Mouse (Mus musculus): ENCODE data around the gene Vsig10.
"Not testable (repeated sequence)": the region's sequence is repeated elsewhere in the genome, so short reads cannot be mapped to it uniquely, and the experiment has no call there.

Vsig10 gene

GRCm38 (mm10) chr5:117355648-117356303, 36.9 kb downstream of the Vsig10 start:
- no peak for DNase-seq (ENCODE audit: low spot score in 2 of 2)

- peak; percentile 64 to 75 for DNase-seq (ENCODE audit: low spot score in 2 of 2)
Measured at GRCm38 (mm10) chr5:117356365-117357128, 37.7 kb downstream of the Vsig10 start.

- DNase-seq (ENCODE audit: low spot score in 2 of 2), result peak; percentile 77 to 80
Measured at GRCm38 (mm10) chr5:117357129-117357477, 38.2 kb downstream of the Vsig10 start, which contains the start of gene Wsb2. TSS of gene Wsb2 (plus strand) at chr5:117357304.

GRCm38 (mm10) chr5:117357478-117358247, 38.8 kb downstream of the Vsig10 start:
- DNase-seq (ENCODE audit: low spot score in 2 of 2), result peak; percentile 60 to 78

GRCm38 (mm10) chr5:117358248-117358630, 39.4 kb downstream of the Vsig10 start:
- no peak for DNase-seq (ENCODE audit: low spot score in 2 of 2)

GRCm38 (mm10) chr5:117358725-117359124, 39.8 kb downstream of the Vsig10 start:
- peak in 1 of 2 experiments; percentile 13 for DNase-seq (ENCODE audit: low spot score in 2 of 2)

GRCm38 (mm10) chr5:117359497-117360227, 40.8 kb downstream of the Vsig10 start:
- DNase-seq (ENCODE audit: low spot score in 2 of 2), result peak in 1 of 2 experiments; percentile 14

GRCm38 (mm10) chr5:117360228-117360515, 41.3 kb downstream of the Vsig10 start:
- DNase-seq (ENCODE audit: low spot score in 2 of 2), result no peak

- peak in 1 of 2 experiments; percentile 5 for DNase-seq (ENCODE audit: low spot score in 2 of 2)
Measured at GRCm38 (mm10) chr5:117360631-117361541, 42.0 kb downstream of the Vsig10 start.

- DNase-seq (ENCODE audit: low spot score in 2 of 2), result no peak
Measured at GRCm38 (mm10) chr5:117361590-117361989, 42.7 kb downstream of the Vsig10 start.

- DNase-seq (ENCODE audit: low spot score in 2 of 2), result peak; percentile 11 to 29
Measured at GRCm38 (mm10) chr5:117363066-117363782, 44.3 kb downstream of the Vsig10 start.

- DNase-seq (ENCODE audit: low spot score in 2 of 2), result no peak
Measured at GRCm38 (mm10) chr5:117364821-117365220, 45.9 kb downstream of the Vsig10 start.

GRCm38 (mm10) chr5:117365904-117366561, 47.1 kb downstream of the Vsig10 start:
- DNase-seq (ENCODE audit: low spot score in 2 of 2), result no peak

GRCm38 (mm10) chr5:117367206-117367605, 48.3 kb downstream of the Vsig10 start:
- DNase-seq (ENCODE audit: low spot score in 2 of 2), result no peak

GRCm38 (mm10) chr5:117370592-117370991, 51.7 kb downstream of the Vsig10 start:
- no peak for DNase-seq (ENCODE audit: low spot score in 2 of 2)

- no peak for DNase-seq (ENCODE audit: low spot score in 2 of 2)
Measured at GRCm38 (mm10) chr5:117373418-117373817, 54.5 kb downstream of the Vsig10 start.

- DNase-seq (ENCODE audit: low spot score in 2 of 2), result no peak
Measured at GRCm38 (mm10) chr5:117374372-117375049, 55.6 kb downstream of the Vsig10 start.

- no peak for DNase-seq (ENCODE audit: low spot score in 2 of 2)
Measured at GRCm38 (mm10) chr5:117376331-117376761, 57.5 kb downstream of the Vsig10 start.

- not testable (repeated sequence) for DNase-seq (ENCODE audit: low spot score in 2 of 2)
Measured at GRCm38 (mm10) chr5:117377731-117378130, 58.8 kb downstream of the Vsig10 start.
